Mouse (Mus musculus): ENCODE measurements around the gene Astl.
A peak's percentile ranks its signal among the peaks of the same experiment; 100 is the strongest.

Astl gene

GRCm38 (mm10) chr2:127323667-127324066, 14.8 kb upstream of the Astl start:
- no peak for DNase-seq (ENCODE audit: low read depth, low spot score)

- DNase-seq (ENCODE audit: low read depth, low spot score) = no peak
Observed at GRCm38 (mm10) chr2:127324456-127324855, 14.0 kb upstream of the Astl start.

GRCm38 (mm10) chr2:127328090-127328851, 10.2 kb upstream of the Astl start:
- DNase-seq (ENCODE audit: low read depth, low spot score) = no peak

GRCm38 (mm10) chr2:127332807-127333570, 5.5 kb upstream of the Astl start:
- no peak for DNase-seq (ENCODE audit: low read depth, low spot score)

GRCm38 (mm10) chr2:127333945-127334603, 4.4 kb upstream of the Astl start:
- no peak for DNase-seq (ENCODE audit: low read depth, low spot score)

GRCm38 (mm10) chr2:127335078-127335541, 3.3 kb upstream of the Astl start:
- DNase-seq (ENCODE audit: low read depth, low spot score) = no peak

- peak; percentile 76 for DNase-seq (ENCODE audit: low read depth, low spot score)
Observed at GRCm38 (mm10) chr2:127335767-127336496, 2.5 kb upstream of the Astl start, which contains the start of gene Dusp2. Dusp2 (plus strand) TSS chr2:127336159.

- DNase-seq (ENCODE audit: low read depth, low spot score) = no peak
Observed at GRCm38 (mm10) chr2:127336497-127336832, 2.0 kb upstream of the Astl start.

GRCm38 (mm10) chr2:127336885-127337284, 1.6 kb upstream of the Astl start:
- no peak for DNase-seq (ENCODE audit: low read depth, low spot score)

- DNase-seq (ENCODE audit: low read depth, low spot score) = no peak
Observed at GRCm38 (mm10) chr2:127337531-127337930, 908 bp upstream of the Astl start.

GRCm38 (mm10) chr2:127338012-127338411, 427 bp upstream of the Astl start:
- DNase-seq (ENCODE audit: low read depth, low spot score) = no peak

- DNase-seq (ENCODE audit: low read depth, low spot score) = no peak
Observed at GRCm38 (mm10) chr2:127338833-127339232, 394 bp downstream of the Astl start.

GRCm38 (mm10) chr2:127339262-127339661, 823 bp downstream of the Astl start:
- DNase-seq (ENCODE audit: low read depth, low spot score) = no peak

- DNase-seq (ENCODE audit: low read depth, low spot score) = peak; percentile 40
Observed at GRCm38 (mm10) chr2:127341159-127341558, 2.7 kb downstream of the Astl start.

GRCm38 (mm10) chr2:127346334-127346733, 7.9 kb downstream of the Astl start:
- DNase-seq (ENCODE audit: low read depth, low spot score) = no peak

- no peak for DNase-seq (ENCODE audit: low read depth, low spot score)
Observed at GRCm38 (mm10) chr2:127347147-127347985, 8.9 kb downstream of the Astl start.

- no peak for DNase-seq (ENCODE audit: low read depth, low spot score)
Observed at GRCm38 (mm10) chr2:127353881-127354280, 15.4 kb downstream of the Astl start.

GRCm38 (mm10) chr2:127362459-127363281, 24.2 kb downstream of the Astl start, which contains the start of gene Adra2b:
Adra2b (plus strand) TSS chr2:127363208.
- peak; percentile 50 for DNase-seq (ENCODE audit: low read depth, low spot score)

- no peak for DNase-seq (ENCODE audit: low read depth, low spot score)
Observed at GRCm38 (mm10) chr2:127363282-127363652, 24.8 kb downstream of the Astl start.

GRCm38 (mm10) chr2:127363696-127364095, 25.3 kb downstream of the Astl start:
- no peak for DNase-seq (ENCODE audit: low read depth, low spot score)

All from skeletal muscle tissue, adult 2 months (tissue).